Mouse (Mus musculus): ENCODE measurements around the gene Abcc3. TPM values are rescaled to one million over a fixed set of nuclear protein-coding genes. Genes with fewer than 3 reads are reported as not detected.

Gene Abcc3
- 1.9 and 2.5 TPM in 2 replicates for polyA plus RNA-seq (2012; rRNA removed)

- DNase-seq (ENCODE audit: extremely low spot score in 1 of 2, low spot score in 1 of 2), result no peak
Measured at GRCm38 (mm10) chr11:94392672-94393109, at the start of gene Abcc3. Gene Abcc3 (minus strand): TSS chr11:94392997.

DNA sequence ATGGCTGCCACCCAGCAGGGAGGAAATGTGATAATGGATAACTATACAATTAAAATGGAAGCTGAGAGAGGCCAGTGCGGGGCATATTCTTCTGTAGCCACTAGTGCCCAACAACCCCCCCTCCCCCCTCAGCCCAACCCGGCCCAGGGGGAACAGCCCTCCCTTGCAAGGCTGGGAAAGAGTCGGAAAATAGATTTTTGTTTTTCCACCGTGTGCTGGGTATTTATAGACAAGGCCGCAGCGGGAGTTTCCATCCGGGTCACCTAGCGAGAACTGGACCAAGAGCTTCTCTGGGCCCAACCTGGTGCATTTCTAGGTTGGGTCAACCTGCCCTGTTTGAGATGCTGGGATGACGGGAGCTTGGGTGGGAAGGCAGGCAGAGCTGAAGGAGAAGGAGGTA lies 49.0 kb upstream of the Abcc3 start:
- no peak for DNase-seq (ENCODE audit: extremely low spot score in 1 of 2, low spot score in 1 of 2)

GRCm38 (mm10) chr11:94441122-94441521 lies 48.3 kb upstream of the Abcc3 start:
- DNase-seq (ENCODE audit: extremely low spot score in 1 of 2, low spot score in 1 of 2), result no peak

- DNase-seq (ENCODE audit: extremely low spot score in 1 of 2, low spot score in 1 of 2), result no peak
Measured at GRCm38 (mm10) chr11:94440421-94440820, 47.6 kb upstream of the Abcc3 start.

- no peak for DNase-seq (ENCODE audit: extremely low spot score in 1 of 2, low spot score in 1 of 2)
Measured at GRCm38 (mm10) chr11:94429011-94429651, 36.3 kb upstream of the Abcc3 start.

DNA sequence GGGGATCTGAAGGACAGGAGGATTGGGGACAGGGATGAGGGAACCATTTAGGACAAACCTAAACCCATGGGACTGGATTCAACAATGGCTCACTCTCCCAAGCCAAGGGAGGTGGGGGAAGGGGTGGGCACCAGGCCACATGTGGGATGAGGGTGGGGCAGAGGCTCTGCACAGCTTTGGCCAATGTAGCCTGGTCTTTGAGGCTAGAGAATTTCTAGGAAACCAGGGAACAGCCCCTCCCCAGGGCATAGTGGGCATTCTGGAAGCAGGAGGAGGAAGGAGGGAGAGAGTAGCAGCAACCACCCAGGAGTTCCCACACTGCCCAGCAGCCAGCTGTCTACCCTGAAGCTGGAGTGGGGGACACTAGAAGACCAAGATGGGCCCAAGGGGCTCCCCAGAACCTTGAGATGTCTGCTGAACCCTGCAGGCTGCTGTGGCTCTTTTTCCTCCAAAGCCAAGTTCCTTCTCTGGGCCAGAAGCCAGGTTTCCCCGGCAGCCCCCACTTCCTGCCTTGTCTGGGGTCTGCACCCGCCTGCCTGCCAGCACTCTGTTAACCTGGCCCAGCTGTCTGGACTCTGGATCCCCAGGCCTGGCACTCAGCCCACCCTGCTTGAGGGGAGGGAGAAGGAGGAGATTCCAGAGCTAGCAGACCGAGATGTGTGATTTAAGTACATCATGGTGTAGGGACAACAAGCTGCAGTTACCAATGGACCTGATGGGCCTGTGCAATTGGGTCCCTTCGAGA lies 35.5 kb upstream of the Abcc3 start:
- DNase-seq (ENCODE audit: extremely low spot score in 1 of 2, low spot score in 1 of 2), result peak in 1 of 2 experiments; percentile 26

DNA sequence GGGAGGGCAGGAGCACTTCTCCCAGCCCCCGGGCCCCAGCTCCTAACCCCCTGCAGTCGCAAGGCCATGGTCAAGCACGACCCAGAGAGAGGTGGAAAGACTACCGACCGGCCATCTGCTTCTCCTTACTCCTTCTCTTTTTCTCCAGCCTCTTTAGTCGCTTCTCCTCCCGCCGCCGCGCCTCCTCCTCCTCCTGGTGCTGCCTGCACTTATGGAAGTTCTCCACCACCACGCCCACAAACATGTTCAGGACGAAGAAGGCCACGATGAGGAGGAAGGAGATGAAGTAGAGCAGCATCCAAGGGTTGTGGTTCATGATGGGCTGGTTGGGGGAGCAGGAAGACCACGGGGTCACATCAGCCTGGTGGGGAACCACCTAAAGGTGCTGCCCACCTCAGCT lies 32.9 kb upstream of the Abcc3 start:
- DNase-seq (ENCODE audit: extremely low spot score in 1 of 2, low spot score in 1 of 2), result peak; percentile 54 to 66

GRCm38 (mm10) chr11:94425215-94425614 lies 32.4 kb upstream of the Abcc3 start:
- DNase-seq (ENCODE audit: extremely low spot score in 1 of 2, low spot score in 1 of 2), result no peak

DNA sequence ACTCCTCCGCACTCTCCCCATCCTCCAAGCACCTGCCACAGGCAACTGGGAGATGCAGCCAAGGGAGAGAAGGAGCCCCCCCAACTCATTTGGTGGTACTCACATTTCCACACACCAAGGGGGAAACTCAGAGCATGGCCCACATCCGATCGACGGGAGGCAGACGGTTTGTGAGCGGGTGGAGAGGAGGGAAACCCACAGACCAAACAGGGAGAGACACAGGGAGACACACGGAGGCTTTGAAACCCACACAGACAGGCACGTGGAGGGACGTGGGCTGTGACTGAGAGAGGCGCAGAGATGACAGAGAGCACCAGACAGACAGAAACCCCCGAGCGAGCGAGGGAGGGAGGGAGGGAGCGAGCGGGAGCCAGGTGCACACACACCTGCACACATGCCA lies 31.6 kb upstream of the Abcc3 start:
- DNase-seq (ENCODE audit: extremely low spot score in 1 of 2, low spot score in 1 of 2), result peak in 1 of 2 experiments; percentile 58

DNA sequence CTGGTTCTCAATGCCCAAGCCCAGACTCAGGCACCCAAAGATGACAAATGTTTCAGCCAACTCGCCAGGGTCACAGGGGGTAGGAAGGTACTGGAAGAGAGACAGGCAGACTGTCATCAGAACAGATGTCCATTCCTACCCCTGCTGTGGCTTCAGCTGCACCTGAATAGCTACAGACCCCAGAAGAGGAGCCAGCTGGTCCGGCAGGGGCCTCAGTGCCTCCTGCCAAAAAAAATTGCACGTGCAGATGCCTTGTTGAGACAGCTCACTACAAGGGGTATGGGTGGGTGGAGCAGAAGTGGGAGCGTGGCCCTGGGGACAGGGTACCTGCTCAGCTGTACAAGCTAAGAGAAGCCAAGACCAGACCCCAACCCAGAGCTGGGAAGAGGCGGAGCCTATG lies 31.1 kb upstream of the Abcc3 start:
- no peak for DNase-seq (ENCODE audit: extremely low spot score in 1 of 2, low spot score in 1 of 2)

GRCm38 (mm10) chr11:94420991-94421390 lies 28.2 kb upstream of the Abcc3 start:
- no peak for DNase-seq (ENCODE audit: extremely low spot score in 1 of 2, low spot score in 1 of 2)

- peak in 1 of 2 experiments; percentile 72 for DNase-seq (ENCODE audit: extremely low spot score in 1 of 2, low spot score in 1 of 2)
Measured at GRCm38 (mm10) chr11:94420325-94420724, 27.5 kb upstream of the Abcc3 start.

DNA sequence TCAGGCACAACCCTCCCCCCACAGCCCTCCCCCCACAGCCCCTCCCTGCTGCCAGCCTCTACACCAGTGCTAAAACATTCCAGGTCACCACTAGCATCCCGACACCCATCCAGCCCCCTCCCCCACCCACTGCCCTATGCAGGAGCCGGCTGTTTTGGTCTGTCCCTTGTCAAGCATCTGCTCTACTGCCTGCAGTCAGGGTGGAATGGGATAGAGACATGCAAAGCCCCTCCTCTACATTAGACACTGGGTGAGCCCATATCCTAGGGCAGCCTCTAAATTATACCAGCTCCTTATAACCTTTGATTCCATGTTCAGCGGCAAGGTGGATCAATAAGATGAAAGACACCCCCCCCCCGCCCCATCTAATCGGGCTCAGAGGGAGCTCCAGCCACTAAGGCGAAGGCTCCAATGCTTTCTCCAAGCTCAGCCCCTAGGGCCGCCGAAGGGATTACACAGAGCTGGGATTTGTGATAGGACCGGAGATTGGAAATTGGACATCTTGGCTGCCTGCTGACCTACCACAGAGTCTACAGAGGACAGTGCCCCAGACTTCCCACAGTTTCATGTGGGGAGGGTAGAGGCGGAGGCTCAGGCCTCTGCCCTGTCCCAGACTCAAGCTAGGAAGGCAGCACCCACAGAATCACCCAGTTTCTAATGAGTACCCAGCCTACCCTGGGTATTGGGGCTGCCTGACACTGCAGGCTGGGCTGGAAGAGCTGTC lies 26.4 kb upstream of the Abcc3 start:
- no peak for DNase-seq (ENCODE audit: extremely low spot score in 1 of 2, low spot score in 1 of 2)

DNA sequence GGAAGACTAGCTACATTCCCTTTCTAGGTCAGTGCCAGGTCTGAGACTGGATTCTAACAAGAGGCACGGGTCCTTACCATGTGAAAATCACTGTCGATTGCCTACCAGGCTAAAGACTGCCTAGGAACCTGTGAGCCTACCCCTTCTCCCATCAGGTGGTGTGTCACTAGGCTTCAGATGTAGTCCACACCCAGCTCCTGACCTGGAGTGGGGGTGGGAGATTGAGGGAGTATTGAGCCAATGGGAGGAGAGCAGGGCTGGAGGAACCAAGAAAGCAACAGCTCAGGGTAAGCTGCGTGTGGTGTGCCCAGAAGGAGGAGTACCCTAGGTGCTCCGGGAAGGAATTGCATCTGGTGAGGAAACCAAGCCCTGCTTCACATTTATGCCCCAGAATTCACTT lies 21.2 kb upstream of the Abcc3 start:
- no peak for DNase-seq (ENCODE audit: extremely low spot score in 1 of 2, low spot score in 1 of 2)

- DNase-seq (ENCODE audit: extremely low spot score in 1 of 2, low spot score in 1 of 2), result peak in 1 of 2 experiments; percentile 47
Measured at GRCm38 (mm10) chr11:94413516-94413915, 20.7 kb upstream of the Abcc3 start.

DNA sequence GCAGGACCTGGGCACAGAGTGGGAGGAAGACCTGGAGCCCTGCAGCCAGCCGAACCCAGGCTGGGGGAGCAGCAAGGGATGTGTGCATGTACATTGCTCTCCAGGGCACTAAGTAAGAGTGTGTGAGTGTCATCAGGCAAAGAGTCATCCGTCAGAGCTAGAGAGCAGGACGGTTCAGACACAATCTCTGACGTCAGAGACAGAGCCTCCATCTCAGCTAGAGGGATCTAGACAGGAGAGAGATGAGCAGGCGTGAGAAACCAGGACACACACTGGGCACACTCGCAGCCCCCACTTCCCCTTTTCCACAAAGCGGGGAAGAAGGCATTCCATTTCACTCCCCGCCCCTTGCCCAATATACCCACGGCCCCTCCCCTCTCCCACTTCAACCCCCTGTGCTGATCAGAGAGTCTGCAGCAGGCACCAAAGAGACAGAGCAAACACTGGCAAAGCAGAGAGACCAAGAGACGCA lies 20.2 kb upstream of the Abcc3 start:
- peak in 1 of 2 experiments; percentile 63 for DNase-seq (ENCODE audit: extremely low spot score in 1 of 2, low spot score in 1 of 2)

- DNase-seq (ENCODE audit: extremely low spot score in 1 of 2, low spot score in 1 of 2), result no peak
Measured at GRCm38 (mm10) chr11:94412562-94412961, 19.8 kb upstream of the Abcc3 start.

- DNase-seq (ENCODE audit: extremely low spot score in 1 of 2, low spot score in 1 of 2), result peak in 1 of 2 experiments; percentile 48
Measured at GRCm38 (mm10) chr11:94407803-94408321, 15.1 kb upstream of the Abcc3 start.

DNA sequence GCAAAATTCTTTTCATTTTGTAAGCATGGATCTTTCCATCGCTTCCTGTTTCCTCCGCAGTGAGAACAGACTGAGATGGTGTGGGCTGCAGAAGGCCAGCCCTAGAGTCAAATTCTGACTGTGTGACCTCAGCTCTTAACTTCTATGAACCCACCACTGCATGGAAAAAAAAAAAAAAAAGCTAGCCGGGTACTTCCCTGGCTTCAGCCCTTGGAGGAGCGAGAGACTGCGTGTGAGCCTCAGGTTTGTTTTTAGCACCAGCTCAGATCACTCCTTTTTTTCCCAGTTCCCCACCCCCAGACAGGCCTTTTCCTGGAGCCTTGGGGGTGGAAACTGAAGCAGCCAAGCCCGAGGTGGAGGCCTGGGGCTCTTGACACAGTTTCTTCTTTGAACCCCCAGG lies 12.6 kb upstream of the Abcc3 start:
- DNase-seq (ENCODE audit: extremely low spot score in 1 of 2, low spot score in 1 of 2), result peak in 1 of 2 experiments; percentile 76

DNA sequence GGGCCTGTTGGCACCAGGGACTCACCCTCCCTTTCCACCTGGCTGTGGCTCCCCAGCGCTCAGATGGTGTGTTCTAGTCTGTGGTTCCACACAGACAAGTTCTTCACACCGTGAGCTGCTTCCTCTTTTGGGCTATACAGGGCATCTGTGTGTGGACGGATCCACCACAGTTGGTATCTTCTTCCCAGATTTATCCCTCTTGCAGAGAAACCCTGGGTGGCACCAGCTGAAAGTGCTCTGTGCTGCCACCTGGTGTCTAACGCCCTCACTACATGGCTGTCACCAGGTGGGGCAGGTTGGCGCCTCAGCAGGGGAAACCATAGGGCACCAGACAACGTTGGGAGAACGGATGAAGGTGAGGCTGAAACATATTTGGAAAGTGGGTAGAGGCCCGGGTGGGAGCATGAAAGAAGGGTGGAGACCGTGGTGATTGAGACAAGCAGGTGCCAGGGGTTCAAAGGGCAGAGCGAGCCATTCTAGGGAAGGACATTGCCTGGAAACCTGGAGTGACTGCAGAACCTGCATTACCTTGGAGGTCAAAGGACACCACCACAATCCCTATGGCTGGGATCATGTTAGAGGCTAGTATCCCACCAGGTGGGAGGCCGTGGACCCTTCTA lies 12.0 kb upstream of the Abcc3 start:
- DNase-seq (ENCODE audit: extremely low spot score in 1 of 2, low spot score in 1 of 2), result peak; percentile 70 to 95

GRCm38 (mm10) chr11:94404178-94404577 lies 11.4 kb upstream of the Abcc3 start:
- DNase-seq (ENCODE audit: extremely low spot score in 1 of 2, low spot score in 1 of 2), result no peak
